Mouse (Mus musculus) inflammation-experienced regulatory T-cells (primary cell): Measurements from ENCODE around the gene Atp1a1. TPM values are rescaled to one million over a fixed set of nuclear protein-coding genes. Genes with fewer than 3 reads are reported as not detected.

Experiments
- polyA plus RNA-seq, 2 experiments: library from polyadenylated mRNA; unstranded; fragments of 100-300 nt; shearing (Covaris generic); gene quantifications; one replicate each; pipeline ENCODE4 v1.2.1; 2017

The Atp1a1 gene
- 100 to 1,000 TPM in 1 of 2 experiments, 10 to 100 TPM in 1; 72.4 to 108 TPM for polyA plus RNA-seq

GRCm38 (mm10) chr3:101604550-101605223 lies at the start of gene Atp1a1:
Atp1a1 (minus strand) TSS chr3:101604684.

Other genes with a start within 250 kb of the Atp1a1 start
- 1 to 10 TPM; 1.5 to 2.7 TPM for gene Igsf3, start 227.6 kb downstream of the Atp1a1 start, polyA plus RNA-seq
- gene Mab21l3, start 244.3 kb upstream of the Atp1a1 start, polyA plus RNA-seq, result under 1 TPM in 1 of 2 experiments, not detected in 1; 0.26 TPM